Mouse (Mus musculus): ENCODE measurements around the gene Serpina3g.
"Not testable (repeated sequence)": the region's sequence is repeated elsewhere in the genome, so short reads cannot be mapped to it uniquely, and the experiment has no call there.

Gene Serpina3g

GRCm38 (mm10) chr12:104235915-104236314 lies at the start of gene Serpina3g:
Gene Serpina3g (plus strand): TSS chr12:104236245.
- DNase-seq (ENCODE audit: low spot score): no peak

- DNase-seq (ENCODE audit: low spot score): no peak
Observed at GRCm38 (mm10) chr12:104189246-104189645, 46.8 kb upstream of the Serpina3g start.

GRCm38 (mm10) chr12:104190852-104191251 lies 45.2 kb upstream of the Serpina3g start:
- no peak for DNase-seq (ENCODE audit: low spot score)

- DNase-seq (ENCODE audit: low spot score): no peak
Observed at GRCm38 (mm10) chr12:104209149-104209548, 26.9 kb upstream of the Serpina3g start.

- peak; percentile 14 for DNase-seq (ENCODE audit: low spot score)
Observed at GRCm38 (mm10) chr12:104209802-104210201, 26.2 kb upstream of the Serpina3g start.

- DNase-seq (ENCODE audit: low spot score): no peak
Observed at GRCm38 (mm10) chr12:104213689-104214444, 22.2 kb upstream of the Serpina3g start.

GRCm38 (mm10) chr12:104214445-104214753 lies 21.6 kb upstream of the Serpina3g start, which contains the start of gene Serpina3f:
Gene Serpina3f (plus strand): TSS chr12:104214544.
- DNase-seq (ENCODE audit: low spot score): no peak

GRCm38 (mm10) chr12:104215249-104215648 lies 20.8 kb upstream of the Serpina3g start:
- no peak for DNase-seq (ENCODE audit: low spot score)

GRCm38 (mm10) chr12:104221616-104222015 lies 14.4 kb upstream of the Serpina3g start:
- no peak for DNase-seq (ENCODE audit: low spot score)

- no peak for DNase-seq (ENCODE audit: low spot score)
Observed at GRCm38 (mm10) chr12:104223690-104224089, 12.4 kb upstream of the Serpina3g start.

GRCm38 (mm10) chr12:104224598-104225300 lies 11.3 kb upstream of the Serpina3g start:
- DNase-seq (ENCODE audit: low spot score): no peak

- no peak for DNase-seq (ENCODE audit: low spot score)
Observed at GRCm38 (mm10) chr12:104230762-104231161, 5.3 kb upstream of the Serpina3g start.

GRCm38 (mm10) chr12:104238048-104238447 lies 2.0 kb downstream of the Serpina3g start:
- DNase-seq (ENCODE audit: low spot score): not testable (repeated sequence)

- no peak for DNase-seq (ENCODE audit: low spot score)
Observed at GRCm38 (mm10) chr12:104243307-104243706, 7.3 kb downstream of the Serpina3g start.

GRCm38 (mm10) chr12:104245092-104245491 lies 9.0 kb downstream of the Serpina3g start:
- no peak for DNase-seq (ENCODE audit: low spot score)

- DNase-seq (ENCODE audit: low spot score): no peak
Observed at GRCm38 (mm10) chr12:104245595-104245994, 9.6 kb downstream of the Serpina3g start.

GRCm38 (mm10) chr12:104247553-104248002 lies 11.5 kb downstream of the Serpina3g start:
- no peak for DNase-seq (ENCODE audit: low spot score)

GRCm38 (mm10) chr12:104248231-104248630 lies 12.2 kb downstream of the Serpina3g start:
- no peak for DNase-seq (ENCODE audit: low spot score)

- DNase-seq (ENCODE audit: low spot score): no peak
Observed at GRCm38 (mm10) chr12:104261041-104261440, 25.0 kb downstream of the Serpina3g start.

- DNase-seq (ENCODE audit: low spot score): no peak
Observed at GRCm38 (mm10) chr12:104262863-104263262, 26.8 kb downstream of the Serpina3g start, which contains the start of gene Serpina3i. Gene Serpina3i (plus strand): TSS chr12:104263122.

GRCm38 (mm10) chr12:104266374-104266773 lies 30.3 kb downstream of the Serpina3g start:
- no peak for DNase-seq (ENCODE audit: low spot score)

- DNase-seq (ENCODE audit: low spot score): no peak
Observed at GRCm38 (mm10) chr12:104278216-104279055, 42.4 kb downstream of the Serpina3g start.

Measured in T-cell, adult 2 months (primary cell).